10 mouse cellular contexts compared by ENCODE assay signal in the genomic region with DNA sequence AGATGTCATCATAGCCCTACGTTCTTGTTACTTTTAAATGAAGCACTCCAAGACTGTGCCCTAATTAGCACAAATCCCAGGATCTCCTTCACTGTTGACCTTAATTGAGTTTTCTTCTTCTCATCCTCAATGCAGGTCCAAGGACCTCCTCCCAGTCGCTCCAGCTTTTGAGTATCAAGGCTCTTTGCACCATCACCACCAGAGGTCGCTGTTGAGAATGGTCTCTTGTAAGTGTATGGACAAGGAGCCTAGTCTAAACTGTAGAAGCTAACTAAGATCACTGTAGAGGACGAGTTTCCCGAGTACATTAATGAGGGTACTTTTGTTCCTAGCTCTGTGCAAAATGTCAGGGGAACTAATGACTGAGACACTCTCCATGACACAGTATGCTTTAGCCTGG. TPM values are rescaled to one million over a fixed set of nuclear protein-coding genes. Genes with fewer than 3 reads are reported as not detected.
DNase-seq lines count a peak whose midpoint lies in the region; ATAC-seq and TF ChIP-seq lines count a peak whose summit lies in the region.
"Had no signal": no experiment of that assay in that cellular context is flagged by ENCODE, and none has a peak within 500 bp of the region (broad histone marks: within the 10 kb centered on the region; RNA-seq: fewer than 3 reads in every experiment).

No protein-coding gene starts in this region.

- H3K4me3 ChIP-seq in liver, embryonic 14.5 days (ENCODE audit: insufficient read depth in 1 of 2, low read depth in 2 of 2, low read length in 2 of 2) = no peak overlapping the region

- peak; percentile 82 for DNase-seq in CD4-positive, CD25-positive, alpha-beta regulatory T cell, adult 2 months (ENCODE audit: low read depth, low spot score)
- peak; percentile 15 for DNase-seq in ovary, postnatal 36 days (ENCODE audit: low spot score)
- DNase-seq in ovary, postnatal 10 days (ENCODE audit: low spot score) = no peak
- DNase-seq in cerebellum, postnatal 25 days = peak; percentile 47 to 75
- DNase-seq in heart, postnatal 36 days = peak; percentile 51 to 62
- DNase-seq in liver, embryonic 14.5 days (ENCODE audit: low read depth in 3 of 3, low spot score in 3 of 3) = peak; percentile 24 to 28 (median 24)
- peak; percentile 79 for DNase-seq in right cerebral cortex, postnatal 14 days

- TF ChIP-seq CTCF in liver, embryonic 14.5 days (IDR thresholded peaks at IDR 0.05; ENCODE audit: low read depth) = peak; percentile 72

- H3K9me3 ChIP-seq in liver, embryonic 14.5 days (ENCODE audit: control insufficient read depth, low read length) = no peaks in the 10 kb centered on the region

- no peak overlapping the region for H3K4me2 ChIP-seq in liver, embryonic 14.5 days (ENCODE audit: low read depth)

- intact Hi-C loops in heart, postnatal 36 days (cut with DNase I) = no loop called here

- H3K27ac ChIP-seq in liver, embryonic 14.5 days = no peak overlapping the region

- no peak for ATAC-seq in CD4-positive, CD25-positive, alpha-beta regulatory T cell, adult 4 months
- no peak for ATAC-seq in liver, embryonic 14.5 days (ENCODE audit: insufficient read depth)

- TF ChIP-seq EP300 in liver, embryonic 14.5 days (IDR thresholded peaks at IDR 0.05; ENCODE audit: low read depth) = no peak

- 24% methylated on average over 5 of the region's 5 CpGs for WGBS in liver, embryonic 14.5 days (ENCODE audit: insufficient replicate concordance)

- H3K36me3 ChIP-seq in liver, embryonic 14.5 days (replicated peaks; ENCODE audit: control insufficient read depth, insufficient read depth, low read depth) = no peaks in the 10 kb centered on the region

- H3K4me1 ChIP-seq in liver, embryonic 14.5 days (replicated peaks; ENCODE audit: control insufficient read depth in 2 of 2, insufficient read depth in 2 of 2, low read length in 1 of 2) = no peaks in the 10 kb centered on the region

- H3K9ac ChIP-seq in liver, embryonic 14.5 days (replicated peaks) = no peak overlapping the region

- no peaks in the 10 kb centered on the region for H3K27me3 ChIP-seq in liver, embryonic 14.5 days (ENCODE audit: control insufficient read depth, insufficient read depth, low read length)

RNA-seq across cellular contexts. Expression of a gene that starts 14.9 kb away (rescaled TPM):
- not detected for polyA plus RNA-seq in CD4-positive, CD25-positive, alpha-beta regulatory T cell, adult 4 months (2017; shearing (Covaris generic))
- not detected for total RNA-seq in heart, postnatal 36 days (2021)
- polyA plus RNA-seq in liver, embryonic 14.5 days (2012; rRNA removed) = 0.01 and 0.05 TPM in 2 replicates
- polyA plus RNA-seq in liver, embryonic 14.5 days (2014; fragmentation: Nextera tagmentation; extraction: Ambion mirVana) = 0.04 TPM in 1 of 2 replicates, not detected in the other
- polyA plus RNA-seq: C2C12 had no signal

RNA-seq across cellular contexts. Expression of a gene that starts 52.2 kb away (rescaled TPM):
- not detected for polyA plus RNA-seq in CD4-positive, CD25-positive, alpha-beta regulatory T cell, adult 4 months (2017; shearing (Covaris generic))
- 1 to 10 TPM; 1.5 TPM for total RNA-seq in heart, postnatal 36 days (2021)
- 0.83 and 1.1 TPM in 2 replicates for polyA plus RNA-seq in liver, embryonic 14.5 days (2012; rRNA removed)
- polyA plus RNA-seq in liver, embryonic 14.5 days (2014; fragmentation: Nextera tagmentation; extraction: Ambion mirVana) = 0.94 and 1.3 TPM in 2 replicates

RNA-seq across cellular contexts. Expression of a gene that starts 55.2 kb away (rescaled TPM):
- polyA plus RNA-seq in CD4-positive, CD25-positive, alpha-beta regulatory T cell, adult 4 months (2017; shearing (Covaris generic)) = not detected
- total RNA-seq in heart, postnatal 36 days (2021) = not detected
- polyA plus RNA-seq in liver, embryonic 14.5 days (2012; rRNA removed) = not detected in 2 replicates
- polyA plus RNA-seq in liver, embryonic 14.5 days (2014; fragmentation: Nextera tagmentation; extraction: Ambion mirVana) = not detected in 2 replicates
- polyA plus RNA-seq: C2C12; gonadal fat pad, adult 2 months had no signal
